Mouse (Mus musculus) forebrain, postnatal 0 days (tissue): ENCODE results near the gene Gpr161. TPM values are rescaled to one million over a fixed set of nuclear protein-coding genes. Genes with fewer than 3 reads are reported as not detected.

Source experiments
- ATAC-seq: fragments of 200-750 bp; cut with Nextera tagmentation; 2 replicates; pipeline ENCODE4 v1.8.0; 2017; ENCODE audit warnings: mild to moderate bottlenecking, moderate library complexity
- DNase-seq: peaks from one replicate; pipeline ENCODE4 v3.0.0-alpha.2; 2015
- H3K27ac ChIP-seq: fragments of 300-500 bp; sonication (generic); 2 replicates; pipeline ENCODE4 v1.5.1; 2014; ENCODE audit warnings: low read depth, mild to moderate bottlenecking, antibody characterized with exemption, low read length, moderate library complexity, mixed read lengths
- H3K27me3 ChIP-seq: fragments of 300-500 bp; sonication (generic); 2 replicates; pipeline ENCODE4 v1.6.1; 2014; ENCODE audit warnings: mild to moderate bottlenecking, low read length, mixed read lengths; ENCODE audit not compliant: insufficient read depth
- H3K36me3 ChIP-seq: fragments of 300-500 bp; sonication (generic); 2 replicates; pipeline ENCODE4 v1.6.1; 2014; ENCODE audit warnings: mild to moderate bottlenecking, moderate library complexity; ENCODE audit not compliant: insufficient read depth
- H3K4me1 ChIP-seq: fragments of 300-500 bp; sonication (generic); 2 replicates; pipeline ENCODE4 v1.6.1; 2014; ENCODE audit warnings: antibody characterized with exemption; ENCODE audit not compliant: insufficient read depth
- H3K4me2 ChIP-seq: fragments of 300-500 bp; sonication (generic); 2 replicates; pipeline ENCODE4 v1.6.1; 2014; ENCODE audit warnings: low read depth, mild to moderate bottlenecking, moderate library complexity
- H3K4me3 ChIP-seq: fragments of 300-500 bp; sonication (generic); 2 replicates; pipeline ENCODE4 v1.5.1; 2014; ENCODE audit warnings: low read depth, low read length, mixed read lengths
- H3K9ac ChIP-seq: fragments of 300-500 bp; sonication (generic); 2 replicates; pipeline ENCODE4 v1.6.1; 2014; ENCODE audit warnings: mild to moderate bottlenecking
- H3K9me3 ChIP-seq: fragments of 300-500 bp; sonication (generic); 2 replicates; pipeline ENCODE4 v1.6.1; 2016; ENCODE audit warnings: low read length
- CTCF ChIP-seq: sonication (generic); IDR thresholded peaks from 2 replicates; pipeline ENCODE4 v1.5.1; 2016; ENCODE audit warnings: antibody characterized with exemption, control low read depth, low read depth
- whole genome bisulfite sequencing: fragments of 180-500 bp; shearing (Covaris S2); extraction: QIAGEN DNeasy Blood & Tissue Kit; methylation state at CpG from one replicate; pipeline ENCODE4 v1.1.7; 2014; 5-methylcytosine and 5-hydroxymethylcytosine counted together
- polyA plus RNA-seq: library from polyadenylated mRNA; unstranded; fragments of >200 nt; fragmentation: Nextera tagmentation; extraction: Ambion mirVana; gene quantifications from 2 replicates; pipeline ENCODE4 v1.2.1, GENCODE M21; 2015
- total RNA-seq: library from RNA; depleted of rRNA; stranded (reverse); fragments of >200 nt; gene quantifications from 2 replicates; pipeline ENCODE4 v1.2.3, GENCODE M21; 2014; rRNA removed

Gpr161 gene
- total and polyA plus RNA-seq, 2 experiments from 2014 or later: 2.8 to 51.0 TPM

- Histone ChIP-seq H3K4me1 (no peaks in the 10 kb centered on the region), H3K4me3 (no peak overlapping the region), H3K9ac (no peak overlapping the region), H3K27me3 (no peaks in the 10 kb centered on the region), H3K36me3 (no peaks in the 10 kb centered on the region; the same call in 1 of the 2 replicates), H3K9me3 (no peaks in the 10 kb centered on the region), H3K27ac (no peak overlapping the region), H3K4me2 (no peak overlapping the region)
- TF ChIP-seq CTCF: no peak
- ATAC-seq: no peak
- WGBS: 82% methylated on average over 2 of the region's 2 CpGs
- DNase-seq: no peak
Observed at GRCm38 (mm10) chr1:165356347-165356746, 60.8 kb downstream of the Gpr161 start.

DNA sequence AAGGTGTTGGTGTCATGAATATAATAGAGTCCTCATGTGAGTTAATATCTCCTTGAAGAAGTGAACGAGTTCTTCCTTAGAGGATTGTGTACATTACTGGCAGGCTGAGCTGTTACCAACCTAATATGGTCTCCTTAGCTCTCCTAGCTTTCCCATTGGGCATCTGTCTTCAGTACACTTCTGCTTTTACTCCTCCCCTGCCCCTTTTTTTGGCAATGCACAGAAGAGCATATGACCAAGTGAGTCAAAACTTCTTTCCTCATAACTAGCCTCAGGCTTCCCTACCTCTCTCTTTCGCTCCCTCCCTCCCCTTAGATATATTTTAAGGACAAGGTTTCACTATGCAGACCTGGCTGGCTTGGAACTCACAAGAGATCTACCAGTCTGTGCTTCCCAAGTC is 67.7 kb downstream of the Gpr161 start:
- TF ChIP-seq CTCF: no peak
- no peak for DNase-seq
- ATAC-seq: no peak

GRCm38 (mm10) chr1:165365057-165365456 is 69.5 kb downstream of the Gpr161 start:
- 96% methylated on average over 3 of the region's 3 CpGs for WGBS
- DNase-seq: no peak

More for the DNA sequence above, 67.7 kb downstream of the Gpr161 start:
- H3K4me2 ChIP-seq: no peak overlapping the region
- no peak overlapping the region for H3K27ac ChIP-seq
- H3K36me3 ChIP-seq: peaks cover 3% of the 10 kb centered on the region; the same call in 1 of the 2 replicates
- no peaks in the 10 kb centered on the region for H3K4me1 ChIP-seq
- WGBS: 86% methylated on average over 2 of the region's 2 CpGs
- H3K9me3 ChIP-seq: no peaks in the 10 kb centered on the region
- no peak overlapping the region for H3K4me3 ChIP-seq
- H3K9ac ChIP-seq: no peak overlapping the region
- no peaks in the 10 kb centered on the region for H3K27me3 ChIP-seq

GRCm38 (mm10) chr1:165370990-165371389 is 75.4 kb downstream of the Gpr161 start:
- no peak overlapping the region for H3K4me2 ChIP-seq
- H3K36me3 ChIP-seq: peaks cover 3% of the 10 kb centered on the region; the same call in 1 of the 2 replicates
- no peak for TF ChIP-seq CTCF
- no peaks in the 10 kb centered on the region for H3K4me1 ChIP-seq
- no peak overlapping the region for H3K4me3 ChIP-seq
- 95% methylated on average over 4 of the region's 4 CpGs for WGBS
- H3K9me3 ChIP-seq: no peaks in the 10 kb centered on the region
- DNase-seq (no peak), ATAC-seq (no peak)
- no peaks in the 10 kb centered on the region for H3K27me3 ChIP-seq
- no peak overlapping the region for H3K27ac ChIP-seq
- H3K9ac ChIP-seq: no peak overlapping the region

More at GRCm38 (mm10) chr1:165365057-165365456, 69.5 kb downstream of the Gpr161 start:
- H3K4me3 ChIP-seq: no peak overlapping the region
- no peak for TF ChIP-seq CTCF
- no peak overlapping the region for H3K4me2 ChIP-seq
- no peaks in the 10 kb centered on the region for H3K4me1 ChIP-seq
- H3K27me3 ChIP-seq: no peaks in the 10 kb centered on the region
- H3K9me3 ChIP-seq: no peaks in the 10 kb centered on the region
- peaks cover 3% of the 10 kb centered on the region; the same call in 1 of the 2 replicates for H3K36me3 ChIP-seq
- H3K27ac ChIP-seq: no peak overlapping the region
- ATAC-seq: no peak
- H3K9ac ChIP-seq: no peak overlapping the region

DNA sequence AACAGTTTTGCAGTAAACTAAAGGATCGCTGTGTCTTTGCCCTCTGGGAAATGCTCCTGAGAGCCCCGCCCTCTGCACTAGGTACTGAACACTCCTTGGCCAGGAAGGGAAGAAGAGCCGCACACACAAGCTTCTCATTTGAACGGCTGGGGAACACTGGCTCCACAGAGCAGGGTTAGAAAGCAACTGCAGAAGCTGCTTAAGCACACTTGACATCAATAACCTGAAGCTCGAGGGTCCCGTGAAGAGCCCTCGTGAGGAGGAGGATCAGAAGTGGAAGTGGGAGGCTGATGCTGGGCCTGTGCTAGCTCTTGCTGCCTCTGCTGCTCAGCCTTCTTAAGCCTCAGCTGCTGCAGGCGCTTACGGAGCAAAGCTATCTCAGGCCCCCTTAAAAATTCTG is 78.2 kb downstream of the Gpr161 start:
- Histone ChIP-seq H3K4me3 (no peak overlapping the region), H3K9me3 (no peaks in the 10 kb centered on the region), H3K4me2 (no peak overlapping the region), H3K9ac (no peak overlapping the region), H3K27me3 (no peaks in the 10 kb centered on the region), H3K27ac (no peak overlapping the region), H3K4me1 (no peaks in the 10 kb centered on the region), H3K36me3 (no peaks in the 10 kb centered on the region; the same call in 1 of the 2 replicates)
- 71% methylated on average over 9 of the region's 9 CpGs for WGBS
- ATAC-seq: no peak
- no peak for TF ChIP-seq CTCF
- no peak for DNase-seq

Other genes starting within 250 kb of the Gpr161 start
- not detected in 2 replicates for gene Tbx19, start 135.0 kb upstream of the Gpr161 start, total RNA-seq
- not detected in 2 replicates for gene Tbx19, start 135.0 kb upstream of the Gpr161 start, polyA plus RNA-seq
- gene Sft2d2, start 101.4 kb upstream of the Gpr161 start, total RNA-seq: 7.5 and 8.8 TPM in 2 replicates
- gene Sft2d2, start 101.4 kb upstream of the Gpr161 start, polyA plus RNA-seq: 3.3 and 4.6 TPM in 2 replicates
- 52.4 and 54.8 TPM in 2 replicates for gene Tiprl, start 58.8 kb upstream of the Gpr161 start, total RNA-seq
- 151 and 152 TPM in 2 replicates for gene Tiprl, start 58.8 kb upstream of the Gpr161 start, polyA plus RNA-seq
- 43.5 and 45.7 TPM in 2 replicates for gene Dcaf6, start 164.7 kb downstream of the Gpr161 start, total RNA-seq
- gene Dcaf6, start 164.7 kb downstream of the Gpr161 start, polyA plus RNA-seq: 20.9 and 23.6 TPM in 2 replicates
- gene Mpc2, start 164.8 kb downstream of the Gpr161 start, total RNA-seq: 127 and 170 TPM in 2 replicates
- 251 and 283 TPM in 2 replicates for gene Mpc2, start 164.8 kb downstream of the Gpr161 start, polyA plus RNA-seq
- gene Adcy10, start 189.4 kb downstream of the Gpr161 start, total RNA-seq: 0.31 TPM in 1 of 2 replicates, not detected in the other
- gene Adcy10, start 189.4 kb downstream of the Gpr161 start, polyA plus RNA-seq: 0.10 TPM in 1 of 2 replicates, not detected in the other